Mouse (Mus musculus): ENCODE results near the gene Ttll11. TPM values are rescaled to one million over a fixed set of nuclear protein-coding genes. Genes with fewer than 3 reads are reported as not detected.
A peak's percentile ranks its signal among the peaks of the same experiment; 100 is the strongest.

The Ttll11 gene
- polyA plus RNA-seq, 1 experiment from 2014 or later = 0.86 TPM

DNA sequence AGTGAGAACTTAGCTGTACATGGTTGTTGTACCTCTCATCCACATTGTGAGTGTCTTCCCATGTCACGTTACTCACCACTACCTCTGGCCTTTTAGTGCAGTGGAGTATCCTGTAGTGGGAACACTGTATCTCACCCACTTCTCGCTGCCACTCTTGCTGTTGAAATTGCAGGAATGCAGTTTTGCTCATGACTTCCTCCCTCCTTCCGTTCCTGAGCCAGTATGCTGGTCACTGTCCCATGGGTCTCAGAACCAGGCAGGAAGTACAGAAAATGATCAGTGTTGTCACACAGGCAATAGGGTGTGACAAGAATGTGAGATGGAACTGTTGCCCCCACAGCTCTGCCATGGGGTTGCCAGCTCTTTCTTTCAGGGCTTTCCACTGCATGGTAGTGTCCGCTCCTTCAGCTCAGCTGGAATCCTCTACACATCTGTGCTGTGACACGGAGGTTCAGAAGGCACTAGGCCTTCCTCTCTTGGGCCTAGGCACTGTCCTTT is 261.7 kb downstream of the Ttll11 start:
- peaks cover 35% of the 10 kb centered on the region for H3K4me1 ChIP-seq
- WGBS = 68% methylated on average over 5 of the region's 5 CpGs
- no peak for ATAC-seq (ENCODE audit: extremely low read depth, insufficient number of reproducible peaks, low FRiP score, low TSS enrichment)
- H3K27ac ChIP-seq (replicated peaks) = no peak overlapping the region; the same call in 1 of the 2 replicates
- H3K4me2 ChIP-seq = no peak overlapping the region
- no peak overlapping the region for H3K9ac ChIP-seq
- H3K9me3 ChIP-seq = no peaks in the 10 kb centered on the region
- no peak overlapping the region for H3K4me3 ChIP-seq
- H3K36me3 ChIP-seq = peaks cover 95% of the 10 kb centered on the region
- H3K27me3 ChIP-seq (replicated peaks) = no peaks in the 10 kb centered on the region

GRCm38 (mm10) chr2:35716175-35716574 is 263.5 kb downstream of the Ttll11 start:
- Histone ChIP-seq H3K27me3 (replicated peaks) (no peaks in the 10 kb centered on the region), H3K4me2 (no peak overlapping the region), H3K9me3 (no peaks in the 10 kb centered on the region), H3K4me1 (peaks cover 52% of the 10 kb centered on the region), H3K27ac (replicated peaks) (no peak overlapping the region), H3K4me3 (no peak overlapping the region), H3K36me3 (peaks cover 95% of the 10 kb centered on the region), H3K9ac (no peak overlapping the region)
- no peak for ATAC-seq (ENCODE audit: extremely low read depth, insufficient number of reproducible peaks, low FRiP score, low TSS enrichment)
- 31% methylated on average over 1 of the region's 1 CpGs for WGBS

- no peak for ATAC-seq (ENCODE audit: extremely low read depth, insufficient number of reproducible peaks, low FRiP score, low TSS enrichment)
- no peak overlapping the region for H3K4me2 ChIP-seq
- H3K9ac ChIP-seq = 0 out of 2 replicates have a peak overlapping the region, but pooled peaks have one; percentile 44
- peaks cover 95% of the 10 kb centered on the region for H3K36me3 ChIP-seq
- H3K9me3 ChIP-seq = no peaks in the 10 kb centered on the region
- H3K27me3 ChIP-seq (replicated peaks) = no peaks in the 10 kb centered on the region
- peaks cover 56% of the 10 kb centered on the region for H3K4me1 ChIP-seq
- WGBS = 78% methylated on average over 3 of the region's 3 CpGs
- H3K27ac ChIP-seq (replicated peaks) = peak overlapping the region; percentile 61
- no peak overlapping the region for H3K4me3 ChIP-seq
These were observed 264.2 kb downstream of the Ttll11 start for GRCm38 (mm10) chr2:35715485-35715884.

GRCm38 (mm10) chr2:35714742-35715167 is 265.0 kb downstream of the Ttll11 start:
- Histone ChIP-seq H3K36me3 (peaks cover 95% of the 10 kb centered on the region), H3K9me3 (no peaks in the 10 kb centered on the region), H3K9ac (peak overlapping the region; percentile 25; the same call in 1 of the 2 replicates), H3K27me3 (replicated peaks) (no peaks in the 10 kb centered on the region), H3K4me3 (no peak overlapping the region), H3K27ac (replicated peaks) (peak overlapping the region; percentile 61), H3K4me1 (peaks cover 56% of the 10 kb centered on the region), H3K4me2 (peak overlapping the region; percentile 6; the same call in 1 of the 2 replicates)
- ATAC-seq (ENCODE audit: extremely low read depth, insufficient number of reproducible peaks, low FRiP score, low TSS enrichment) = no peak
- WGBS = 10% methylated on average over 8 of the region's 8 CpGs

- H3K36me3 ChIP-seq = peaks cover 95% of the 10 kb centered on the region
- H3K4me3 ChIP-seq = no peak overlapping the region
- no peak overlapping the region for H3K4me2 ChIP-seq
- H3K27me3 ChIP-seq (replicated peaks) = no peaks in the 10 kb centered on the region
- 75% methylated on average over 7 of the region's 7 CpGs for WGBS
- no peaks in the 10 kb centered on the region for H3K9me3 ChIP-seq
- H3K4me1 ChIP-seq = peaks cover 57% of the 10 kb centered on the region
- H3K9ac ChIP-seq = no peak overlapping the region
- no peak overlapping the region; the same call in 1 of the 2 replicates for H3K27ac ChIP-seq (replicated peaks)
- no peak for ATAC-seq (ENCODE audit: extremely low read depth, insufficient number of reproducible peaks, low FRiP score, low TSS enrichment)
These were observed 266.3 kb downstream of the Ttll11 start for GRCm38 (mm10) chr2:35713460-35713859.

- 85% methylated on average over 5 of the region's 5 CpGs for WGBS
- H3K36me3 ChIP-seq = peaks cover 95% of the 10 kb centered on the region
- no peak for ATAC-seq (ENCODE audit: extremely low read depth, insufficient number of reproducible peaks, low FRiP score, low TSS enrichment)
These were observed 267.1 kb downstream of the Ttll11 start for GRCm38 (mm10) chr2:35712611-35713010.

GRCm38 (mm10) chr2:35703241-35703640 is 276.5 kb downstream of the Ttll11 start:
- peaks cover 29% of the 10 kb centered on the region for H3K36me3 ChIP-seq
- H3K27me3 ChIP-seq (replicated peaks) = no peaks in the 10 kb centered on the region
- peaks cover 93% of the 10 kb centered on the region for H3K4me1 ChIP-seq
- H3K9me3 ChIP-seq = no peaks in the 10 kb centered on the region
- H3K9ac ChIP-seq = no peak overlapping the region
- no peak overlapping the region for H3K4me3 ChIP-seq
- WGBS = 79% methylated on average over 3 of the region's 3 CpGs
- peak overlapping the region; percentile 65 for H3K27ac ChIP-seq (replicated peaks)
- no peak overlapping the region for H3K4me2 ChIP-seq
- ATAC-seq (ENCODE audit: extremely low read depth, insufficient number of reproducible peaks, low FRiP score, low TSS enrichment) = no peak

More at GRCm38 (mm10) chr2:35712611-35713010, 267.1 kb downstream of the Ttll11 start:
- no peaks in the 10 kb centered on the region for H3K27me3 ChIP-seq (replicated peaks)
- H3K9ac ChIP-seq = no peak overlapping the region
- H3K4me1 ChIP-seq = peaks cover 63% of the 10 kb centered on the region
- no peak overlapping the region for H3K27ac ChIP-seq (replicated peaks)
- no peaks in the 10 kb centered on the region for H3K9me3 ChIP-seq
- H3K4me2 ChIP-seq = no peak overlapping the region
- H3K4me3 ChIP-seq = no peak overlapping the region

DNA sequence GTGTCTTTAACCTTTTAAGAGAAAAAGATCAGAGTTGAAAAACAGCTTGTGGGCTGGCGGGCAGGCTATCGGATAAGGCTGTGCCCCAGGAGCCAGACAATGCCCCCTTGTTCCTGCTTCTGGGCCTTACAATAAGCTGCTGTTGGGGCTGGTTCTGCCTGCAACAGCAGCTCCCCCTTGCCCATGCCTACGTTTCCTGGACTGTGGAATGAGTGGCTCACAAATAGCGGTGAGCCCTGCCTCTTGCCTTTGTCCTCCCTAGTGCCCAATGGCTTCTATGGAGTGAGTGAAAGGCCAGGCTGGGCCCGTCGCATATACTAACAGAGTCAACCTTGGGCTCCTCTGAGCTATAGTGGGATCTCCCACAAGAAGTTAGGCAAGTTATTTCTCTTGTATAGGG is 277.1 kb downstream of the Ttll11 start:
- Histone ChIP-seq H3K9ac (no peak overlapping the region), H3K27ac (replicated peaks) (peak overlapping the region; percentile 65), H3K36me3 (peaks cover 23% of the 10 kb centered on the region), H3K27me3 (replicated peaks) (no peaks in the 10 kb centered on the region), H3K4me3 (no peak overlapping the region), H3K4me1 (peaks cover 94% of the 10 kb centered on the region), H3K4me2 (no peak overlapping the region), H3K9me3 (no peaks in the 10 kb centered on the region)
- no peak for ATAC-seq (ENCODE audit: extremely low read depth, insufficient number of reproducible peaks, low FRiP score, low TSS enrichment)
- WGBS = 75% methylated on average over 6 of the region's 6 CpGs

DNA sequence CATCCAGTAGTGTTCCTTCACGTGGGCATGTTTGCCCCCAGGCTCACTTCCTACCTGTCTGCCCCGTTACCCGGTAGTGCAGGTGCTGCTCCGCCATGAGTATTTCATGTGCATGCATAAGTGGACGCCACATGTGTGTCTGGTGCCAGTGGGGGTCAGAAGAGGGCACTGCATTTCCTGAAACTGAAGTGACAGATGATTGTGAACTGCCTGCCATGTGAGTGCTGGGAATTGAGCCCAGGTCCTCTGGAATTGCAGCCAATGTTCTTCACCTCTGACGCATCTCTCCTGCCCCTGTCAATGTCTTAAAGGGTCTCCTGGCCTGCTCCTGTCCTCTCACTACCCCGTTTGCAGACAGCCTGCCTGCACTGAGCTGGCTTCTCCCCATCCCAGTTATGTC is 277.7 kb downstream of the Ttll11 start:
- Histone ChIP-seq H3K27me3 (replicated peaks) (no peaks in the 10 kb centered on the region), H3K4me1 (peaks cover 94% of the 10 kb centered on the region), H3K9me3 (no peaks in the 10 kb centered on the region), H3K4me2 (no peak overlapping the region), H3K36me3 (peaks cover 19% of the 10 kb centered on the region), H3K9ac (no peak overlapping the region), H3K27ac (replicated peaks) (peak overlapping the region; percentile 65), H3K4me3 (no peak overlapping the region)
- WGBS = 77% methylated on average over 7 of the region's 7 CpGs
- no peak for ATAC-seq (ENCODE audit: extremely low read depth, insufficient number of reproducible peaks, low FRiP score, low TSS enrichment)

Other genes starting within 250 kb of the Ttll11 start
- gene Ndufa8, start 69.5 kb upstream of the Ttll11 start, polyA plus RNA-seq (2015; fragmentation: Nextera tagmentation; extraction: Ambion mirVana) = 363 and 394 TPM in 2 replicates
- gene Morn5, start 69.5 kb upstream of the Ttll11 start, polyA plus RNA-seq (2015; fragmentation: Nextera tagmentation; extraction: Ambion mirVana) = not detected in 2 replicates
- 1.0 and 1.3 TPM in 2 replicates for gene Lhx6, start 125.5 kb upstream of the Ttll11 start, polyA plus RNA-seq (2015; fragmentation: Nextera tagmentation; extraction: Ambion mirVana)
- 29.8 and 36.0 TPM in 2 replicates for gene Mrrf, start 156.5 kb upstream of the Ttll11 start, polyA plus RNA-seq (2015; fragmentation: Nextera tagmentation; extraction: Ambion mirVana)
- 52.0 and 53.9 TPM in 2 replicates for gene Rbm18, start 156.9 kb upstream of the Ttll11 start, polyA plus RNA-seq (2015; fragmentation: Nextera tagmentation; extraction: Ambion mirVana)

Measured in heart, embryonic 13.5 days (tissue).